Mouse (Mus musculus) midbrain, embryonic 10.5 days (tissue): Measurements from ENCODE around the gene Wdr66. TPM values are rescaled to one million over a fixed set of nuclear protein-coding genes. Genes with fewer than 3 reads are reported as not detected.

Experiments
- DNase-seq: peaks from one replicate; pipeline ENCODE4 v3.0.0-alpha.2; 2017; ENCODE audit warnings: low spot score
- H3K27ac ChIP-seq: fragments of 300-500 bp; sonication (generic); replicated peaks from 2 replicates; pipeline ENCODE4 v1.5.1; 2016; ENCODE audit warnings: mild to moderate bottlenecking
- H3K27me3 ChIP-seq: fragments of 300-500 bp; sonication (generic); 2 replicates; pipeline ENCODE4 v1.6.1; 2016; ENCODE audit warnings: low read depth, mild to moderate bottlenecking; ENCODE audit not compliant: poor library complexity, severe bottlenecking
- H3K36me3 ChIP-seq: fragments of 300-500 bp; sonication (generic); 2 replicates; pipeline ENCODE4 v1.6.1; 2016; ENCODE audit warnings: mild to moderate bottlenecking, moderate library complexity
- H3K4me1 ChIP-seq: fragments of 300-500 bp; sonication (generic); 2 replicates; pipeline ENCODE4 v1.6.1; 2016
- H3K4me3 ChIP-seq: fragments of 300-500 bp; sonication (generic); 2 replicates; pipeline ENCODE4 v1.5.1; 2016; ENCODE audit warnings: mild to moderate bottlenecking, moderate library complexity
- H3K9me3 ChIP-seq: fragments of 300-500 bp; sonication (generic); replicated peaks from 2 replicates; pipeline ENCODE4 v1.6.1; 2016; ENCODE audit warnings: mild to moderate bottlenecking
- WGBS: fragments of 180-500 bp; shearing (Covaris S2); methylation state at CpG from one replicate; pipeline ENCODE4 v1.1.7; 2016; 5-methylcytosine and 5-hydroxymethylcytosine counted together
- polyA plus RNA-seq: library from polyadenylated mRNA; unstranded; fragments of >200 nt; fragmentation: Nextera tagmentation; extraction: Ambion mirVana; gene quantifications from 2 replicates; pipeline ENCODE4 v1.2.1, GENCODE M21; 2016

The Wdr66 gene
- polyA plus RNA-seq, 1 experiment from 2014 or later, result 7.6 TPM

DNA sequence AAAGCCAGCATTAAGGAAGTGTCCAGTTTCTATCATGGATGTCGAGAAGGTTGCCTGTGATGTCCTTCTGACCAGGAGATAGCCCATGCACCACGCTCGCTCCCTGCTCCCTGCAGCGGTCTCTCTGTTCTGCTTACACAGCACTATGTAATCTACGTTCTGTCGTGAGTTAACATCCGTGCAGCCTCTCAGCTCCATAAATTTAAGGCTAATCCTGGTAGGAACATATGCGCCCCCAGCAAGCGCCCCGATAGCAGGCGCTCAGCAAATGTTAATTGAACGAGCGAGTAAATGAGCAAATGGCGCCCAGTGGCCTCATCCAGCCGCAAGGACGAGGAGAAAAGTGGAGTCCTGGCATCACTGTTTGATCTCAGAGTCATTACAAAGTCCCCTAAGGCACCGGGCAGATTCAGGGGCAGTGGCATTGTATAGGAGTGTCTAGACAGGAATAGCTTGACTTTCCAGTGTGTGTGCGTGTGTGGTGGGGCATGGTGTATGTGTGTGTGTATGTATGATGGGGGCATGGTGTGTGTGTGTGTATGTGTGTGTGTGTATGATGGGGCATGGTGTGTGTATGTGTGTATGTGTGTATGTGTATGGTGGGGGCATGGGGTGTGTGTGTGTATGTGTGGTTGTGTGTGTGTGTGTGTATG, 55.9 kb downstream of the Wdr66 start:
- peaks cover 21% of the 10 kb centered on the region for H3K4me1 ChIP-seq
- H3K27ac ChIP-seq, result no peak overlapping the region
- 87% methylated on average over 18 of the region's 18 CpGs for WGBS
- H3K36me3 ChIP-seq, result no peaks in the 10 kb centered on the region
- H3K27me3 ChIP-seq, result peaks cover 24% of the 10 kb centered on the region; the same call in 1 of the 2 replicates
- no peaks in the 10 kb centered on the region for H3K9me3 ChIP-seq
- no peak overlapping the region for H3K4me3 ChIP-seq
- no peak for DNase-seq

DNA sequence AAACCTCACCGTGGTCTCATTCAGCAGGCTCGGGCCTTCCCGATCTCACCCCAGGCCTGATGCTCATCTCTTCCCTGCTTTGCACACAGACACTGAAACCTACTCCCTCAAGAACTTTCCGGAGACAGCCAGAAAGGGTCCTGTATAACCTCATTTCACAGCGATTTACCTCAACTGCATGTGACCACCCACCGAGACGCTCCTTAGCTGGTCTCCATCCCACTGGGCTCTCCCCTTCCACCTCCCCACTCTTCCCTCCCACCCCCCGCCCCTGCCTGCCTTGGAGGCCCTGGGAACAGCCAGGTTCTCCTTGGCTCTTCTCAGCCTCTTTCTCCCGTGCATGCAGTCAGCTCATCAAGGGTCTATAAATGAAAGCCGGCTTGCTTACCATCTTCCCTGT, 57.9 kb downstream of the Wdr66 start:
- no peaks in the 10 kb centered on the region for H3K9me3 ChIP-seq

DNA sequence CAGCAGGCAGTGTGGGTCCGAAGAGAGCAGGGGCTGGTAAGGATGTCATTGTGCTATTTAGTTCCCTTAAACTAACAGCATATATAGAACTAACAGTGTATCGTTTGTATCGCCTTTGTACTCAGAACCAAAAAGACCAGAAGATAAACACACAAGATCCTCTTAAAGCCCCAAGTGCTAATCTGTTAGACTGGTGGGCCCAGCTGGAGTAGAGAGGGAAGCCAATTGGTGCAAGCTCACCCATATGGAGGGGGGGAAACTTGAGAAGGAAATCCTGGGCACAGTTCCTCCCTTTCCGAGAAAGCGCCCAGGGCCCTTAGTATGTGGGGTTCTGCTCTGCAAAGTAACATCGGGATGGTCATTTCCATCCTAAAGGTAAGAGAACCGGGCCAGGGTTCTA, 58.3 kb downstream of the Wdr66 start:
- no peak for DNase-seq
- Histone ChIP-seq H3K36me3 (no peaks in the 10 kb centered on the region), H3K27me3 (peaks cover 16% of the 10 kb centered on the region; the same call in 1 of the 2 replicates), H3K9me3 (no peaks in the 10 kb centered on the region), H3K4me3 (no peak overlapping the region), H3K4me1 (peaks cover 28% of the 10 kb centered on the region), H3K27ac (peak overlapping the region; percentile 38; the same call in 1 of the 2 replicates)
- 54% methylated on average over 7 of the region's 7 CpGs for WGBS

More for the DNA sequence above, 57.9 kb downstream of the Wdr66 start:
- Histone ChIP-seq H3K4me1 (peaks cover 24% of the 10 kb centered on the region), H3K36me3 (no peaks in the 10 kb centered on the region), H3K27ac (peak overlapping the region; percentile 38; the same call in 1 of the 2 replicates), H3K27me3 (peaks cover 20% of the 10 kb centered on the region; the same call in 1 of the 2 replicates), H3K4me3 (no peak overlapping the region)
- DNase-seq, result no peak
- WGBS, result 47% methylated on average over 10 of the region's 10 CpGs

DNA sequence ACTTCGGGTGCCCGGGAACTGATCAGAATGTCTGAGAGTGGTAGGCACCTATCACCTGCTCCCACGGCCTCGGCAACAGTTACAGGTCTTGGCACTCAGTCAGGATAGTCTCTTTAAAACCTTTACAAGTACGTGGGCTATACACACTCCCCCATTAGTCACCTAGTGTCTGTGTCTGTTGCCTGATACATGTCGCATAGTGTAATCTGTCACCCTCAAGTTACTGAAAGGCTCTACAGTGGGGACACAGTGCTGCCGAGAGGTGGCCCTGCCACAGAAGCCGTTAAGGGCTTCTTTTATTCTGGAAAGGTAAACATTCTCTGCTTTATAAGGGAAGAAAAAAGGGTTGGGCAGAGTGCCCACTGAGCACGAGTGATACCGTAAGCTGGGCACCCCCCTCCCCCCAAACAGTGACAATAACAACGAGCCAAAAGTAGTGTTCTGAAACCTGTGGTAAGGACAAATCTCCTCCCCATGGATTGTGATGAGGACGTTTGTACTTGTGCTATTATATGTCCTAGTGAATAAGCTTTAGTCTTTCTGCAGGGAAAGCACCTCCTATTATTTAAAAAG, 61.2 kb downstream of the Wdr66 start:
- Histone ChIP-seq H3K27ac (no peak overlapping the region), H3K4me1 (peaks cover 31% of the 10 kb centered on the region), H3K9me3 (no peaks in the 10 kb centered on the region), H3K4me3 (no peak overlapping the region), H3K27me3 (0 out of 2 replicates have a peak, but pooled peaks cover 11% of the 10 kb centered on the region), H3K36me3 (no peaks in the 10 kb centered on the region)
- 73% methylated on average over 12 of the region's 12 CpGs for WGBS
- no peak for DNase-seq

DNA sequence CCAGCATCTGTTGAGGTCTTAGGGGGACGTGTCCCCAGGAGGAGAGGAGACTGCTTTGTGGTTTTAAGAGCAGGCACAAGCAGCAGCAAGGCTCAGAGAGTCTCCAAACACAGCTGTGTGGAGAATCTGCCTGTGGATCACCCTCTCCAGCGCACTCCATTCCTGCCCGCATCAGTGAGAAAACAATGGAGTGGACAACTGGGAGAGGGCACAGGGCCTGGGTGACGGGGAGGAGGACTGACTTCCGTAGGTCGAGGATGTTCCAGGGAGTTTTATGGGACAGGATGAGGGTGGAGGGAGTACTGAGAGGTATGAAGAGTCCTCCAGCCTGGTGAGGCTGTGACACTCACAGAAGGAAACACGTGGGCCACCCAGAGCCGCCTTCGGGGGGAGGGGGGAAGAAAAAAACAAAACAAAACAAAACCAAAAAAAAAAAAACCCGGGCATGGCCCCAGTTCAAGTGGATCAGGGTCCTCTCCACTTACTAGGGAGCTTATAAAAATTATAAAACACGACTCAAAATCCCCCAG, 62.0 kb downstream of the Wdr66 start:
- H3K4me3 ChIP-seq, result no peak overlapping the region
- peaks cover 34% of the 10 kb centered on the region for H3K4me1 ChIP-seq
- H3K27me3 ChIP-seq, result 0 out of 2 replicates have a peak, but pooled peaks cover 11% of the 10 kb centered on the region
- H3K9me3 ChIP-seq, result no peaks in the 10 kb centered on the region
- DNase-seq, result no peak
- 62% methylated on average over 11 of the region's 11 CpGs for WGBS
- no peak overlapping the region for H3K27ac ChIP-seq
- no peaks in the 10 kb centered on the region for H3K36me3 ChIP-seq

DNA sequence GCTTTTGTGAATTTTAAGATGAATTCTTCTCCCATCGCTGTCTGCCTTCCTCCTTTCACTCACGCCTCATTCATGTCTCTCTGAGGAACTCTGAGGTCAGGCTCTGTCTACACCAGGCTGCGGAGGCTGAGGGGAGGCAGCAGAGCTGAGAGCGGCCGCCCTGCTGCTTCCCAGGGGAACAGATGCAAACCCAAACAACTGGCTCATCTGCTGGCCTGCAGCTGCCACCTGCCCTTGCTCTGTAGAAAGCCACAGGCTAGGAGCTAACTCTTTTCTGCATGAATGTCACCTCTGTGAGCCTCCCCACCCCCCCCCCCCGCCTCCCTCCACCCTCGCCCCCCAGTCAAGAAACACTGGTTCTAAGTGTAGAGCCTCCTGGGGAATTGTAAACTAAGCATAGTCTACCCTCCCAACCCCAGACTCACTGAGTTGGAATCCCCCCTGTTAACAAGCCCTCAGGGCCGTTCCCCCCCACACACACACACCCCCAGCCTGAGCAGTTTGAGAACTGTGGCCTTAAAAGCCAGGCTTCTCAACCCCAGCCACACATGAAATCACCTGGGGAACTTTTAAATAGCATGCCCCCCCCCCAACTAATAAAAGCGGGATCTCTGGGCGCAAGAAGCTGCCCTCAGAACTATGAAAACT, 63.4 kb downstream of the Wdr66 start:
- Histone ChIP-seq H3K4me1 (peaks cover 27% of the 10 kb centered on the region), H3K9me3 (no peaks in the 10 kb centered on the region), H3K27ac (peak overlapping the region; percentile 74), H3K4me3 (no peak overlapping the region), H3K36me3 (no peaks in the 10 kb centered on the region), H3K27me3 (no peaks in the 10 kb centered on the region)
- peak; percentile 41 for DNase-seq
- WGBS, result 43% methylated on average over 10 of the region's 10 CpGs

DNA sequence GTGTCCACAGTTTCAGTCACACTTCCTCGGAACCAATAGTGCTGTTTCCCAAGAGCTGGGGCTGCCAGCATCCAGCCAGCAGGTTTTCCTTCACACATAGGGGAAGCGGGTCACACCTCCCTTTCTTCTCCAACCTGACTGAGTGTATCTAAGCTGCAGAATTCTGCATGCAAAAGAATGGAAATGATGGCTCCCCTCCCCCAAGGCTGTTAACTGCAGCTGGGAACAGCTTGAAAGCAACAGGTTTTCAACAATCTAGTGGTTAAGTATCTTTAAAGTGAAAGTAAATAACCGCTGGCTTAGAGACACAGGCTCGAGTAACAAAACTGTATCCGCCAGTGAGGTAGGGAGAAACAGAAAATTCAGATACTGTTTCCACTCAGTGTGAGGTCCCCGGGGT, 66.1 kb downstream of the Wdr66 start:
- 35% methylated on average over 6 of the region's 6 CpGs for WGBS
- Histone ChIP-seq H3K4me3 (0 out of 2 replicates have a peak overlapping the region, but pooled peaks have one; percentile 6), H3K4me1 (peaks cover 27% of the 10 kb centered on the region), H3K27ac (no peak overlapping the region), H3K27me3 (no peaks in the 10 kb centered on the region), H3K9me3 (no peaks in the 10 kb centered on the region), H3K36me3 (no peaks in the 10 kb centered on the region)
- no peak for DNase-seq

DNA sequence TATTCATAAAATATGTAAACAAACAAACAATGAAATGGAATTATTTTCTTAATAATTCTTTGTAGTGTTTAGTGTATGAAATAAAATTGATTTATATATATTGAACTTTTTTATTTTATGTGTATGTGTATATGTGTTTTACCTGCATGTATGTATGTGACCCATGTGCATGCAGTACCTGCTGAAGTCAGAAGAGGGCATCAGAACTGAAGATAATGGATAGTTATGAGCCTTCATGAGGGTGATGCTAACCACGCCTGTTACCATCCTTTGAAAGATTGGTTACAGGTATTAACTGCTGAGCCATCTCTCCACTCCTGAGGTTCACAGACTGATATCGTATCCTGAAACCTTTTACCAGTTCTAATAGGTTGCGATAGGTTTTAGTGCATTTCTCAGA, 68.2 kb downstream of the Wdr66 start:
- Histone ChIP-seq H3K9me3 (no peaks in the 10 kb centered on the region), H3K4me3 (no peak overlapping the region), H3K27ac (no peak overlapping the region), H3K4me1 (peaks cover 28% of the 10 kb centered on the region), H3K36me3 (no peaks in the 10 kb centered on the region), H3K27me3 (peaks cover 5% of the 10 kb centered on the region; the same call in 1 of the 2 replicates)
- DNase-seq, result no peak
- 95% methylated on average over 3 of the region's 3 CpGs for WGBS

DNA sequence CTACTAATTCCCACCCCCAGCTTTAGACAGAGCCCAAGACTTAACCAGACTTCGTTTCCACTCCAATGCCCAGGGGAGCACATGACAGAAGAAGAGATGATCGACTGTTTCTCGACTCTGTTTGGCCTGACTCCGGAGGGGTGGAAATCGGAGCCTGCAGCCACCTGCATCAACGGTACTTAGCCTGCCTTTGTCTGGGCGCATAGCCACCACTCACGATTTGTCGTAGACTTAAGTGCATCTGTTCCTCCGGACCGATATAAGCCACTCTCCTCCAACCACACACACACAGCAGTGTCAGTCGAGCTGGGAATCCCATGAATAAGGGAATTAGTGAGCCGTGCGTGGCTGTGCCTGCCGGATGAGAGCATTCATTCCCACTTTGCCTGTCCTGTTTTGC, 72.3 kb downstream of the Wdr66 start:
- Histone ChIP-seq H3K27ac (peak overlapping the region; percentile 78), H3K27me3 (peaks cover 12% of the 10 kb centered on the region; the same call in 1 of the 2 replicates), H3K4me1 (peaks cover 32% of the 10 kb centered on the region), H3K36me3 (no peaks in the 10 kb centered on the region), H3K4me3 (peak overlapping the region; percentile 35), H3K9me3 (no peaks in the 10 kb centered on the region)
- WGBS, result 20% methylated on average over 15 of the region's 15 CpGs
- DNase-seq, result peak; percentile 50

DNA sequence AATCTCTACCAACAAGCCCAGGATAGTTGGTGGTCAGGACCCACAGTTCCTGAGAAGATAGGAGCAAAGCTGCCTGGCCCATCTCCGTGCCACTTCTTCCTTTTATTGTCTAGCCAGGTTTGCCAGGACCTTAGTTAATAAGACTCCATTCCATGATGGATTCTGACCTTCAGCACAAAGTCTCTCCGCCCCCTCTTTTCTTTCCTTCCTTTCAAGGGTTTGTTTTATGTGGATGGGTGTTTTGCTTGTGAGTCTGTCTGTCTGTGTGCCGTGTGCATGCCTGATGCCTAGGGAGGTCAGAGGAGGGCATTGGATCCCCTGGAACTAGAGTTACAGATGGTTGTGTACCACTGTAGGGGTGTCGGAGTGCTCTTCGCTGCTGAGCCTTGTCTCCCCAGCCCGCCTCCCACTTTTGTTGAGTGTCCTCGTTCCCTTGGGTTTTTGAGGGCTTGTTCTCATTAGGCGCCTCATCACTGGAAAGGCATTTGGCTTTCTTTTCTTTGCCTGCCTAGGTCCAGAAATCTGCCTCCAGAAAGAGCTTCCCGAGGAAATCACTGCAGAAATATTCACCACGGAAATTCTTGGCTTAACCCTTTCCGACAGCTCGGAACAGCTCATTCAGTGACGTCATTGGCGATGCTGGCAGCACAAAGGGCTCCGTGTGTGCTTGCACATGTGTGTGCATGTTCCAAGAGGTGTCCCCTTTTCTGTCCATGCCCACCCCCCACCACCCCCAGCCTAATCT, 74.3 kb downstream of the Wdr66 start:
- H3K36me3 ChIP-seq, result no peaks in the 10 kb centered on the region
- H3K4me3 ChIP-seq, result no peak overlapping the region
- peak overlapping the region; percentile 33; the same call in 1 of the 2 replicates for H3K27ac ChIP-seq
- no peaks in the 10 kb centered on the region for H3K9me3 ChIP-seq
- peaks cover 12% of the 10 kb centered on the region; the same call in 1 of the 2 replicates for H3K27me3 ChIP-seq
- DNase-seq, result no peak
- H3K4me1 ChIP-seq, result peaks cover 32% of the 10 kb centered on the region
- WGBS, result 78% methylated on average over 15 of the region's 15 CpGs

- WGBS, result 81% methylated on average over 9 of the region's 9 CpGs
- H3K4me1 ChIP-seq, result peaks cover 32% of the 10 kb centered on the region
- H3K9me3 ChIP-seq, result no peaks in the 10 kb centered on the region
- H3K36me3 ChIP-seq, result no peaks in the 10 kb centered on the region
- H3K27ac ChIP-seq, result peak overlapping the region; percentile 30; the same call in 1 of the 2 replicates
- peaks cover 12% of the 10 kb centered on the region; the same call in 1 of the 2 replicates for H3K27me3 ChIP-seq
- DNase-seq, result no peak
- no peak overlapping the region for H3K4me3 ChIP-seq
These were observed 74.8 kb downstream of the Wdr66 start for GRCm38 (mm10) chr5:123326751-123327148.

DNA sequence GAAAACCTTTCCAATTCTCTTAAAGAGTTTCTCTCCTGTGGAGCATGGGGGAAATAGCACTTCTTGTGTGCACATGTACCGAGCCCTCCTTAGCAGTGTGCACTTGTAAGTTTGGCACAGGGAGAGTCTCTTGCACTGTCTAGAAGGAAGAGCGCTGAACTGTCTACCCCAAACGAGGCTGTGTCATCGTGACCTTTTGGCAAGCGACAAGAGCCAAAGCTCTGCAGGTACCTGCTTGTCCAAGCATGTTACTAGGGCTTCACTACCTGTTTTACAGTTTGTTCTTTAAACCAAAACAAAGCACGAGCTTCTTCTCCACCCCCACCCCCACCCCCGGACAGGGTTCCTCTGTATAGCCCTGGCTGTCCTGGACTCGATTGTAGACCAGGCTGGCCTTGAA, 75.8 kb downstream of the Wdr66 start:
- H3K27ac ChIP-seq, result no peak overlapping the region
- no peaks in the 10 kb centered on the region for H3K36me3 ChIP-seq
- H3K9me3 ChIP-seq, result no peaks in the 10 kb centered on the region
- no peak overlapping the region for H3K4me3 ChIP-seq
- peaks cover 12% of the 10 kb centered on the region; the same call in 1 of the 2 replicates for H3K27me3 ChIP-seq
- peaks cover 32% of the 10 kb centered on the region for H3K4me1 ChIP-seq
- 84% methylated on average over 8 of the region's 8 CpGs for WGBS
- DNase-seq, result no peak
